16 mouse cellular contexts compared by ENCODE assay signal in genomic region chr5:23196879-23197278, GRCm38 (mm10).
A peak's percentile ranks its signal among the peaks of the same experiment; 100 is the strongest.
DNase-seq lines count a peak whose midpoint lies in the region; ATAC-seq lines count a peak whose summit lies in the region.
"Had no signal": no experiment of that assay in that cellular context is flagged by ENCODE, and none has a peak within 500 bp of the region (broad histone marks: within the 10 kb centered on the region; RNA-seq: fewer than 3 reads in every experiment).

No protein-coding gene starts in this region.

- no peaks in the 10 kb centered on the region for H3K9me3 ChIP-seq in hindbrain, embryonic 15.5 days
- no peaks in the 10 kb centered on the region for H3K9me3 ChIP-seq in hindbrain, embryonic 11.5 days (ENCODE audit: control insufficient read depth, low read length)
- H3K9me3 ChIP-seq: embryonic facial prominence, embryonic 12.5 days; G1E; limb, embryonic 12.5 days; liver, embryonic 13.5 days; lung, embryonic 15.5 days had no signal

- 0 out of 2 replicates have a peak, but pooled peaks cover 4% of the 10 kb centered on the region for H3K4me1 ChIP-seq in hindbrain, embryonic 15.5 days (replicated peaks)
- no peaks in the 10 kb centered on the region for H3K4me1 ChIP-seq in hindbrain, embryonic 11.5 days (replicated peaks; ENCODE audit: control insufficient read depth, insufficient read depth, low read length)
- H3K4me1 ChIP-seq: embryonic facial prominence, embryonic 12.5 days; limb, embryonic 12.5 days; liver, embryonic 13.5 days; lung, embryonic 15.5 days had no signal

- H3K27ac ChIP-seq in hindbrain, embryonic 15.5 days (replicated peaks): no peak overlapping the region
- H3K27ac ChIP-seq in hindbrain, embryonic 11.5 days (ENCODE audit: low read depth, low read length): no peak overlapping the region
- H3K27ac ChIP-seq: embryonic facial prominence, embryonic 12.5 days; limb, embryonic 12.5 days; liver, embryonic 13.5 days; lung, embryonic 15.5 days had no signal

- H3K27me3 ChIP-seq in hindbrain, embryonic 15.5 days: no peaks in the 10 kb centered on the region
- H3K27me3 ChIP-seq in hindbrain, embryonic 11.5 days (ENCODE audit: control insufficient read depth, insufficient read depth, low read length): no peaks in the 10 kb centered on the region
- H3K27me3 ChIP-seq: embryonic facial prominence, embryonic 12.5 days; limb, embryonic 12.5 days; liver, embryonic 13.5 days; lung, embryonic 15.5 days had no signal

- peak; percentile 48; the same call in 1 of the 2 replicates for ATAC-seq in hindbrain, embryonic 15.5 days (ENCODE audit: low FRiP score, low read depth)
- ATAC-seq in hindbrain, embryonic 11.5 days (ENCODE audit: low FRiP score): no peak
- ATAC-seq: CD4-positive, CD25-positive, alpha-beta regulatory T cell, adult 4 months had no signal

- no peaks in the 10 kb centered on the region for H3K36me3 ChIP-seq in hindbrain, embryonic 15.5 days
- H3K36me3 ChIP-seq in hindbrain, embryonic 11.5 days (ENCODE audit: control insufficient read depth, insufficient read depth, low read length): no peaks in the 10 kb centered on the region
- H3K36me3 ChIP-seq: embryonic facial prominence, embryonic 12.5 days; G1E; limb, embryonic 12.5 days; liver, embryonic 13.5 days; lung, embryonic 15.5 days had no signal

- H3K9ac ChIP-seq in hindbrain, embryonic 15.5 days: no peak overlapping the region
- no peak overlapping the region for H3K9ac ChIP-seq in hindbrain, embryonic 11.5 days (ENCODE audit: low read depth, low read length)
- H3K9ac ChIP-seq: embryonic facial prominence, embryonic 12.5 days; limb, embryonic 12.5 days; liver, embryonic 13.5 days; lung, embryonic 15.5 days had no signal

- H3K4me2 ChIP-seq in hindbrain, embryonic 15.5 days: no peak overlapping the region
- H3K4me2 ChIP-seq in hindbrain, embryonic 11.5 days (replicated peaks; ENCODE audit: low read depth, low read length): no peak overlapping the region
- H3K4me2 ChIP-seq: embryonic facial prominence, embryonic 12.5 days; limb, embryonic 12.5 days; liver, embryonic 13.5 days; lung, embryonic 15.5 days had no signal

- H3K4me3 ChIP-seq in hindbrain, embryonic 15.5 days: no peak overlapping the region
- H3K4me3 ChIP-seq in hindbrain, embryonic 11.5 days (ENCODE audit: low read depth, low read length): no peak overlapping the region
- H3K4me3 ChIP-seq: embryonic facial prominence, embryonic 12.5 days; limb, embryonic 12.5 days; liver, embryonic 13.5 days; lung, embryonic 15.5 days had no signal

- 46% methylated on average over 4 of the region's 4 CpGs for WGBS in hindbrain, embryonic 15.5 days
- WGBS in hindbrain, embryonic 11.5 days: 83% methylated on average over 4 of the region's 4 CpGs

- peak; percentile 27 to 36 for DNase-seq in cerebellum, postnatal 10 days
- DNase-seq in cerebellum, adult 18-20 months: no peak
- DNase-seq in hindbrain, embryonic 11.5 days (ENCODE audit: low spot score): no peak
- DNase-seq in retina, postnatal 1 day: peak; percentile 11
- DNase-seq in retina, embryonic 14.5 days (ENCODE audit: low spot score): no peak
- DNase-seq in right cerebral cortex, adult 18-20 months: no peak
- DNase-seq in adrenal gland, adult 18-20 months (ENCODE audit: low spot score in 2 of 2): no peak
- DNase-seq: kidney, adult 2 months; kidney, postnatal 25 days; liver, embryonic 13.5 days had no signal

Comparison
In these comparisons a context has a peak if more than half of its experiments do, and no peak if none do; other contexts are left out.
1. DNase-seq: peak in cerebellum, postnatal 10 days (2 of 2) and retina, postnatal 1 day (single experiment); none in cerebellum, adult 18-20 months (0 of 2), hindbrain, embryonic 11.5 days (single experiment), retina, embryonic 14.5 days (single experiment), right cerebral cortex, adult 18-20 months (single experiment) and adrenal gland, adult 18-20 months (0 of 2).